Mouse (Mus musculus) heart, adult 2 months (tissue): ENCODE data around the gene Tchhl1.

ENCODE experiments used
- CTCF ChIP-seq: fragments of 200-600 bp; IDR thresholded peaks from 2 replicates; pipeline ENCODE4 v1.8.1; 2022; ENCODE audit warnings: antibody characterized with exemption, mild to moderate bottlenecking, moderate library complexity
- POLR2A ChIP-seq: fragments of 200-500 bp; IDR thresholded peaks from 2 replicates; pipeline ENCODE4 v1.6.1; 2011; ENCODE audit warnings: mild to moderate bottlenecking, low read depth, low read length, control low read depth; ENCODE audit not compliant: insufficient read depth

DNA sequence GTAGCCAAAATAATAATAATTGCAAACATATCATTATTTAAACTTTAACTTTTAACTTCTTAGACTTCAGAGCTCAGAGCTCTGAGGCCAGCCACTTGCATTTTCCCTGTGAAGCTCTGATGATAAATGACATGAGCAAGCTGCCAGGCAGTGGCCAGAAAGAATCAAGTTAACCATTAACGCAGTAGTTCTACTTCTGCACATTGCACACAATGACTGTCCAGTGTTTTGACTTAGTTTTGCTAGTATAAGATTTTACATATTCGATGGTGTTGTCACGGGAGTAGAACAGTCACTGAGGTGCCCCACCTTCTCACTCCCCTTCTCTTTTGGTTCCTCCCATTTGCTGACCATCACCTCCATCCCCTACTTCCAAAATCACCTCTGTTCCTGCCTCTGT is 28.6 kb downstream of the Tchhl1 start:
- no peak for TF ChIP-seq CTCF
- no peak for TF ChIP-seq POLR2A
